Mouse (Mus musculus) E14TG2a.4 (cell line): ENCODE data around the gene Pan3.
A peak's percentile ranks its signal among the peaks of the same experiment; 100 is the strongest.

Experiments
- H3K27me3 ChIP-seq: 2 replicates; pipeline ENCODE4 v1.6.1; 2014; ENCODE audit warnings: low read length, control low read depth; ENCODE audit not compliant: insufficient read depth
- H3K36me3 ChIP-seq: 2 replicates; pipeline ENCODE4 v1.6.1; 2014; ENCODE audit warnings: low read length, control low read depth; ENCODE audit not compliant: insufficient read depth
- H3K4me1 ChIP-seq: replicated peaks from 2 replicates; pipeline ENCODE4 v1.6.1; 2014; ENCODE audit warnings: low read depth, low read length, control low read depth
- H3K4me3 ChIP-seq: replicated peaks from 2 replicates; pipeline ENCODE4 v1.5.1; 2014; ENCODE audit warnings: mild to moderate bottlenecking, low read length
- H3K9me3 ChIP-seq: 2 replicates; pipeline ENCODE4 v1.6.1; 2014; ENCODE audit warnings: low read length, control low read depth
- CTCF ChIP-seq: conservative IDR thresholded peaks from 2 replicates; pipeline ENCODE4 v1.5.1; 2014; ENCODE audit warnings: low read length
- NANOG ChIP-seq: IDR thresholded peaks from 2 replicates; pipeline ENCODE4 v1.6.1; 2014; ENCODE audit warnings: borderline replicate concordance, low read length, mixed read lengths
- POU5F1 ChIP-seq: IDR thresholded peaks from 2 replicates; pipeline ENCODE4 v1.6.1; 2014; ENCODE audit warnings: low read length, borderline replicate concordance

The Pan3 gene

DNA sequence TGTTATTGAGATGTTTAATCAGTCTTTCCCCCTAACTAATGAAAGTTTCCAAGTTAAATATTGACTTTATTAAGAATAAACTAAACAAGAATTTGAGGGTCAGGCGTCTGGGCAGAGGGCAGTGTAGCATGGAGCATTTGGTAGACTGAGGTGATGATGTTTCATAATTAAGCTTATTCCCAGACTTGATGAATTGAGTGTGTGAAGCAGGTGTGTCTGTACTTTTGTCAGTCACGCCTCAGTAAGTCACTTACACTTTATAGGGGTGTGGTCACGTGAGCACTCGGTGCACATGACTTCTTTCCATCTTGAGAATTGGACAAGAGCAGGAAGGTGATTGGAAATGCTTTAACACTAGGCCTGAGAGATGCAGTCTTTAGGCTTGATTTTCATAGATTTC, 26.5 kb downstream of the Pan3 start:
- TF ChIP-seq POU5F1 (no peak), CTCF (no peak), NANOG (no peak)
- Histone ChIP-seq H3K36me3 (peaks cover 35% of the 10 kb centered on the region), H3K4me3 (no peak overlapping the region), H3K9me3 (no peaks in the 10 kb centered on the region), H3K4me1 (peaks cover 13% of the 10 kb centered on the region), H3K27me3 (no peaks in the 10 kb centered on the region)

DNA sequence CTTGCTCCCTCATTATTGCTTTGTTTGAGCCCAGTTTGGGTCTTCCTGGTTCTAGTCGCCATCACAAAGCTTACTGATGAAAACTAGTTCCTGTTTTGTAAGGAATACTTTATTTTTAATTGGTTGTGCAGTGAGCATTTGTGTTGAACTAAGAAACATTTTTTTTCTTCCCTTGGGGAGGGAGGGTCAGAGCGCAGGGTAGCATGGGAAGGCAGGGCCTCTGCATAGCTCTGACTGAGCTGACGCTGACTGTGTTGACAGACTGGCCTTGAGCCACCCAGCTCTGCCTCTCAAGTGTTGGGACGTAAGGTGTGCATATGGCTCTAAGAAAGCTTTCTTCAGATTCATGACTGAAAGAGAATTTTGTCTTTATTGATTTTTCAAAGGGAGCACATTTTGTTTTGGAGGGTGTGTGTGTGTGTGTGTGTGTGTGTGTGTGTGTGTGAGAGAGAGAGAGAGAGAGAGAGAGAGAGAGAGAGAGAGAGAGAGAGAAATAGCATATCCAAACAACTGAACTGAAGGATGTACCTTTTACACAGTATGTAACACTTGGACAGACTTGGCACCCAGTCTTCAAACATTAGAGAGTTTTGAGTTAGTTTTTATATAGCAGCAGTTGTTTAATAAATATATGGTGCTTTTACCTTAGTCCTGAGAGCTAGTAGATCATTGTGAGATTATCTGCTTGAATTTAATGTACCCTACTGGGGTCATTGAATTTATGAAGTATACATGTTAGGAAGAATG, 30.0 kb downstream of the Pan3 start:
- peaks cover 30% of the 10 kb centered on the region for H3K4me1 ChIP-seq
- TF ChIP-seq CTCF = no peak
- peak; percentile 52; the same call in 1 of the 2 replicates for TF ChIP-seq NANOG
- peaks cover 24% of the 10 kb centered on the region for H3K36me3 ChIP-seq
- H3K4me3 ChIP-seq = no peak overlapping the region
- H3K27me3 ChIP-seq = no peaks in the 10 kb centered on the region
- no peaks in the 10 kb centered on the region for H3K9me3 ChIP-seq

DNA sequence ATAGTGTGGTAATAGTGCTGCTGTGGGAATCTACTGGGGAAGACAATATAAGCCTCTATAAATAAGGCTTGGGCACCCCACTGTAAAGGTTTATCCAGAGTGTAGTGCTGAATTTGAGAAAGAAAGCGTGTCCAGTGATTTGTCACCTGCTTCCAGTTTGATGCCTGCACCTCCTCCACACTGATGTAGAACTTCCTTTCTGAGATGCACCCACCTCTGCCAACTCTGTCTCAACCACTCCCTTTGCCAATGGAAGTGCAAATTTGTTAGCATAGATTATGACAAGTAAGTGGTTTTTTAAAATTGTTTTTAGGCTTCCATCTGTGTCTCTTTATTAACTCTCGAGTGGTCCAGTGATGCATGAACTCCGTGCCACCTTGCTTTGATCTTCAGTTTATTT, 33.3 kb downstream of the Pan3 start:
- Histone ChIP-seq H3K9me3 (no peaks in the 10 kb centered on the region), H3K4me1 (peaks cover 30% of the 10 kb centered on the region), H3K4me3 (no peak overlapping the region), H3K27me3 (no peaks in the 10 kb centered on the region), H3K36me3 (peaks cover 22% of the 10 kb centered on the region)
- TF ChIP-seq CTCF = no peak
- TF ChIP-seq NANOG = no peak
- TF ChIP-seq POU5F1 = no peak

DNA sequence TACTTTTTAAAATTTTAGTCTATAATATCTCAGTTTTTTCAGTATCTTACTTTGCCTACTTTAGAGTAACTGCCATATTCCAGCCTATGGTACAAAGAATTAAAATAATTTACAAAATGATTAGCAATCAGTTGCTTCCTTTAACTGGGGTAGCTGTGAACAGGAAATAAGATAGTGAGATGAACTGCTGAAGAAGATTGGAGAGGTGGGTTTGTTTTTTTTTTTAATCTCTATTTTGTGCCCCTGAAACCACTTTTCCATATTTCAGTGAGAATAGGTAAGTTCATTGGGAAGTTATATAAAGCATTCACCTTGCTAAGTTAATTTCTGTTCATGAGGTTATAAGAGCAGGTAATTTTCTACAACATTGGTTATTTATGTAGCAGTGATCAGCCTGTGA, 36.4 kb downstream of the Pan3 start:
- H3K9me3 ChIP-seq = no peaks in the 10 kb centered on the region
- no peak overlapping the region for H3K4me3 ChIP-seq
- H3K36me3 ChIP-seq = peaks cover 31% of the 10 kb centered on the region
- H3K4me1 ChIP-seq = peaks cover 17% of the 10 kb centered on the region
- no peak for TF ChIP-seq NANOG
- TF ChIP-seq POU5F1 = no peak
- no peak for TF ChIP-seq CTCF
- H3K27me3 ChIP-seq = no peaks in the 10 kb centered on the region

DNA sequence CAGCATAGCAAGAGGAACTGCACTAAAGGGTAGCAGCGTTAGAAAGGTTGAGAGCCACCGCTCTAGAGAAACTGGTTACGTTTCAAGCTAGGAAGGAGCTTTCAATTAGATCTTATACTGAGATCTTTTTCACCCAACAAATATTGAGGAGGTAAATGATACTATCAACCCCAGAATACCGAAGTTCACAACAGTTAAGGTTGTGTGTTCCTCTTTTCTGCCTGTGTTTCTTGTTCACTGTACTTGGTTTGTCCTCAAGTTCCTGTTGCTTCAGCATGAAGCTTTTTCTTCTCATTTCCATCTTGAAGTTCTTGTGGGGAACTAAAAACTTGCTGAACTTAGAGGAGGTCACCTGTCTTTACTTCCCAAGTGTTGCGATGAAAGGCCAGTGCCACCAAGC, 41.2 kb downstream of the Pan3 start:
- TF ChIP-seq POU5F1 = no peak
- TF ChIP-seq CTCF = no peak
- TF ChIP-seq NANOG = no peak
- H3K9me3 ChIP-seq = no peaks in the 10 kb centered on the region
- no peaks in the 10 kb centered on the region; the same call in 1 of the 2 replicates for H3K4me1 ChIP-seq
- no peak overlapping the region for H3K4me3 ChIP-seq
- H3K36me3 ChIP-seq = peaks cover 26% of the 10 kb centered on the region
- no peaks in the 10 kb centered on the region for H3K27me3 ChIP-seq

DNA sequence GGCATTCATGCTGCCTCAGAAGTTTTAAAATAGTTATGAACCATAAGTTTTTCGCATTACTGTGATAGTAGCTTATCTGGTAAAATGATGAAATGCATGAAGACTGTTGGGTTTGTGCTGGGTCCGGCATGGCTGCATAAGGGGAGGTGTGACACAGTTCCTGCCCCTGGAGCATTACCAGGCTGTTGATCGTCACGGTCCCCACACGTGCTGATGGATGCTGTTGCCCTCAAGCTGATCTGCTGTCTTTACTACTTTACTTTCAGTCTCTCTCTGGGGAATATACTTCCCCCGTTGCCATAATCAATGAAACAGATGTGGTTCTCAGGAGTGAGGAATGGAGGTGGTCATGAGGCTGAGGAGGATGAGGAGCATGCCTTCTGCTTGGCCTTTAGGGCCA, 43.1 kb downstream of the Pan3 start:
- peaks cover 15% of the 10 kb centered on the region for H3K36me3 ChIP-seq
- H3K27me3 ChIP-seq = no peaks in the 10 kb centered on the region
- no peak overlapping the region for H3K4me3 ChIP-seq
- no peaks in the 10 kb centered on the region; the same call in 1 of the 2 replicates for H3K4me1 ChIP-seq
- TF ChIP-seq NANOG = no peak
- no peak for TF ChIP-seq CTCF
- TF ChIP-seq POU5F1 = no peak
- H3K9me3 ChIP-seq = no peaks in the 10 kb centered on the region

DNA sequence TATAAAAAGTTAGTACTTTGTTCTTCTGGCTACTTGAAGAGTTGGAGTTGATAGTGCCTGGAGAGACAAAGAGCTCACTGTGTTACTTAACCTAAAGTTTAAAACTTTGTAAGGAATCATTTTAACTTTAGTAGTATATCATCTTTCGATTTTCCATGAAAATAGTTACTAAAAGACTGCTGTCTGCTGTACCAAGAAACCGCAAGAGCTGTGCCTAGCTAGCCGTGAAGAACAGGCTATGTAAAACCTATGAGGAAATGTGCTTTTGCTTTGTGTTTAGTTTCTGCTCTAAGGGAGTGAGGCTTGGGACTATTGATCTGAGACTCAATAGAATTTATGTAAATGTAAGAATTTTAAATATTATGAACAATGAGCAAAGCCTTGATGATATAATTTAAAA, 43.9 kb downstream of the Pan3 start:
- Histone ChIP-seq H3K4me1 (no peaks in the 10 kb centered on the region), H3K4me3 (no peak overlapping the region), H3K27me3 (no peaks in the 10 kb centered on the region), H3K36me3 (peaks cover 15% of the 10 kb centered on the region), H3K9me3 (no peaks in the 10 kb centered on the region)
- no peak for TF ChIP-seq NANOG
- no peak for TF ChIP-seq CTCF
- no peak for TF ChIP-seq POU5F1

DNA sequence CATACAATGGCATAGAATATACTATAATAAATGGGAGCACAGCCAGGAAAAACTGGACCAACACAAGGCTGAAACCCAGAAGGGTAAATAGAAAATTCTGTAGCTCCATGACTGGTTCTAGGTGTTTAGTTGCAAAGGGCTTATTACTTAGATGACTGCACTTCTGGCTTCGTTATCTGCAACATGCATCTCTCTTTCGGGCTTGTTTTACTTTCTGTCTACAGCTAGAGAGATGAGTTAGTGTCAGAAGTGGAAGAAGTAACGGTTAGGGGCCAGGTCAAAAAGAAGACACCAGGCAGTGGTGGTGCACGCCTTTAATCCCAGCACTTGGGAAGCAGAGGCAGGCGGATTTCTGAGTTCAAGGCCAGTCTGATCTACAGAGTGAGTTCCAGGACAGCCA, 46.1 kb downstream of the Pan3 start:
- no peaks in the 10 kb centered on the region for H3K9me3 ChIP-seq
- no peaks in the 10 kb centered on the region for H3K27me3 ChIP-seq
- peaks cover 6% of the 10 kb centered on the region for H3K36me3 ChIP-seq
- no peak overlapping the region for H3K4me3 ChIP-seq
- TF ChIP-seq CTCF = no peak
- TF ChIP-seq NANOG = no peak
- TF ChIP-seq POU5F1 = no peak
- no peaks in the 10 kb centered on the region for H3K4me1 ChIP-seq

DNA sequence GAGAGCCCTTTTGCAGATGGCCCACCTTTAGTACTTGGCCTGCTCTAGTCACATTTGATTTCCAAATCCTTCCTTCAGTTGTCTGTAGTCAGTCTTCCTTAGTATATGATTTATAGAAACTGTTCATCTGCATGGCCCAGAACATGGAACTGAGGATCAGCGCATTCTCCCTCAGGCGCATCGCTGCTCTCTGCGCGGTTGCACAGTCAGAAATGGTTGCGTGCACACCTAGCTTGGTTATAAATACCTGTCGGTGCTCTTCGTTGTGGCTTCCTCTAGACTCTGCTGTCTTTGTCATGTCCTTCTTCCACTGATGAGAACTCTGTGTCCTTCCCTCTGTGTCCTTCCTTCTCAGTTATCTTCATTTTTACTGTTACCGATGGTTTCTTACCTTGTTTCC, 47.1 kb downstream of the Pan3 start:
- no peak overlapping the region for H3K4me3 ChIP-seq
- no peaks in the 10 kb centered on the region for H3K9me3 ChIP-seq
- TF ChIP-seq CTCF (no peak), POU5F1 (no peak), NANOG (no peak)
- H3K4me1 ChIP-seq = no peaks in the 10 kb centered on the region
- H3K36me3 ChIP-seq = peaks cover 3% of the 10 kb centered on the region; the same call in 1 of the 2 replicates
- H3K27me3 ChIP-seq = no peaks in the 10 kb centered on the region
